Mouse (Mus musculus) gastrocnemius, adult 8-10 months (tissue): ENCODE measurements at regions not wholly inside any gene's neighbourhood (a gene's known extent, or its start where the extent isn't known, plus 50 kb on each side); places are given as distances from the start of the nearest gene placed in this dataset.
"Not testable (repeated sequence)": the region's sequence is repeated elsewhere in the genome, so short reads cannot be mapped to it uniquely, and the experiment has no call there.

Source experiments
- DNase-seq, 2 experiments: peaks; one replicate each; pipeline ENCODE4 v3.0.0; 2022; ENCODE audit warnings: low spot score in 2 of 2

DNA sequence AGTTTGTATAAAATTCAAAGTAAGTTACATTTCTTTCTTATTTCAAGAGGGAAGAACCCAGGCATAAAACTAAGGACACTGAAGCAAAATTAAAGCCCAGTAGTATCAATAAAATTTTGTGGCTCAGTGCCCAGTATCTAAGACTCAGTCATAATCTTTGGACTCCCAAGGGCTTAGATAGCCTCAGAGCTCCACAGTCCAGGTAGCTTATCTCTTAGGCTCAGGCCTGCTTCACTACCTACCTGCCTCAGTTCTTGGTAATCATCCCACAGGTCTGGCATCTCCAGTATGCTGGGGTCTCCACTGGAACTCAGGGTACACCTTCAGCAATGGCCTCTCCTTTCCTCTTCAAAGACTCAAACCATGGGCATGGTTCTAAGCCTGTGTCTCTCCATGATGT lies 530.3 kb downstream of the Dad1 start:
- DNase-seq, result not testable (repeated sequence)

DNA sequence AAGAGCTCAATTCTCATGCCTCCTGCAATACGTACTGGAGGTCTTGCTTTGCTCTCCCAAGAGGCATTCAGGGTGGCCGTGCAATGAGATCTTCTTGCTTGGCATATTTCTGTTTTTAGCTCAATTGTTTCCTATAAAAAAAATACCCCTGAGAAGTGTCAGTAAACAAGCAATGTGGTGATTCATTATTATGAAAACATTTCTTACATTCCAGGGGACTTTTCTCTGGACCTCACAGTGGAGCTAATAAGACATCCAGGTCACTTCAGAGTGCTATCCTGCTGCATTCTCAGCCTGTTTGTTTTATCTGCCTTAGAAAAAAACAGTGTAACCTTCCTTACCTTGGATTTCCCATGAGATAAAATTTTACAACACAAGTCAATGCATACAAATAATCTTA lies 532.0 kb downstream of the Dad1 start:
- not testable (repeated sequence) for DNase-seq

DNA sequence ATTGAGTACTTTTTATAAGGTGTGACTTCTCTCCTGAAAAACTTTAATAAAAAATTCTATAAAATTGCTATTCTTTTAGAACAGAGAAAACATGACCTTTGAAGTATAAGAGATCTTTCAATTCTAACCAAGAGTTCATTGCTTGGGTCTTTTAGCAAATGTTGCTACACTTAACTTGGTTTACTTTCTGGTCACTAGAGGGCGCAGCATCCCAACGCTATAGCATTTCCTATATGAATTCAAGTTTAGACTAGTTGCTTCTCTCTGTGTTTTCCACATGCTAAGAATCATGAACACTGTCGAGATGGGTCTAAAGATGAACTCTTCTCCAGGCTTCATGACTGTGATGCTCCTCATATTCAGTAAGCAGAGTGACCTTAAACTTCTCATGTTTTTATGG lies 544.3 kb downstream of the Dad1 start:
- DNase-seq, result not testable (repeated sequence)

DNA sequence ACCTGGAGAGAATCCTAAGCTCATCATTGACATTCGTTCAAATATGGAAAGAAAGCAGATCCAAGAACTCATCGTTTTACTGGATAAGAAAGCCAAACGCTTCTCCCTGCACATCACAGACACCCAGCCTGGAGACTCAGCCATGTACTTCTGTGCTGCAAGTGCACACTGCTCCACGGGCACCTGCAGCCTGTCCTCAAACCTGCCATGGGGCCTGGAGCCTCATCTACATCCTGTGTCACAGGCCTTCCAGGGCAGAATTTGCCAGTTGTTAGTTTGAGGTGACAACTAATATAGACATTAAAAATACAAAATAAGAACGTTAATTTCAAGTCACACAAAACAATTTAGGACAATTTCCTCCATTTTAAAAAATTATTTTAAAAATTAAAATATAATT lies 549.6 kb downstream of the Dad1 start:
- DNase-seq, result not testable (repeated sequence)

DNA sequence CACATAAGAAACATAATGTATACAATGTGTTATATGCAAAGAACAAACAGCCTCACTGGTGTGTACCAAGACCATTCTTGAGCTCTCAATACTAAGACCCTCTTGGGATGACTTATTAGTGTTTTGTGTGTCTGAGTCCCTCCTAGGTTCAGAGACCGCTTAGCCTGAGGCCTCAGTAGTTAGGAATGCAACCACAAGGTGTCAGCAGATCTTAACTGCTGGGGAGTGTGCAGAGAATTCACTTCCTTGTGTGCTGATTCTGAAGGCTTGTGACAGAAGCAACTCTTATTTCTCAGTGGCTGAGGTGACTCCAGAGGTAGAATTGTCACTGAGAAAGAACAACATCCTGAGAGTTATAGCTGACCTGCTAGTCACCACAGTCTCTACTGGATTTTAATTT lies 550.3 kb downstream of the Dad1 start:
- not testable (repeated sequence) for DNase-seq

DNA sequence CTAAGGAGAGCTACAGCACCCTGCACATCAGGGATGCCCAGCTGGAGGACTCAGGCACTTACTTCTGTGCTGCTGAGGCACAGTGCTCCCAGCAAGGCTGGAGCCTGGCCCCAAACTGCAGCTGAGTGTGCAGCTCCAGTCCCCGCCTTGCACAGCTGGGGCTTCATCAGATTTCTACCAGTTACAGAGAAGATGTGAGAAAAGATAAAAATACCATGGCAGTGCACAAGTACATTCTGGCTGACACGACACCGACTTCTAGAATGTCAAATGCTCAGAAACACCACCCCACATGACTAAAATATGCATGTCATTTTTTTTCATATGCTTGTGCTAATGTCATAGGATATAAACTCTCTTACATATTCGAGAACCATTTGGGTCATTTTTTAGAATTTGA lies 569.8 kb downstream of the Dad1 start:
- DNase-seq, result not testable (repeated sequence)

DNA sequence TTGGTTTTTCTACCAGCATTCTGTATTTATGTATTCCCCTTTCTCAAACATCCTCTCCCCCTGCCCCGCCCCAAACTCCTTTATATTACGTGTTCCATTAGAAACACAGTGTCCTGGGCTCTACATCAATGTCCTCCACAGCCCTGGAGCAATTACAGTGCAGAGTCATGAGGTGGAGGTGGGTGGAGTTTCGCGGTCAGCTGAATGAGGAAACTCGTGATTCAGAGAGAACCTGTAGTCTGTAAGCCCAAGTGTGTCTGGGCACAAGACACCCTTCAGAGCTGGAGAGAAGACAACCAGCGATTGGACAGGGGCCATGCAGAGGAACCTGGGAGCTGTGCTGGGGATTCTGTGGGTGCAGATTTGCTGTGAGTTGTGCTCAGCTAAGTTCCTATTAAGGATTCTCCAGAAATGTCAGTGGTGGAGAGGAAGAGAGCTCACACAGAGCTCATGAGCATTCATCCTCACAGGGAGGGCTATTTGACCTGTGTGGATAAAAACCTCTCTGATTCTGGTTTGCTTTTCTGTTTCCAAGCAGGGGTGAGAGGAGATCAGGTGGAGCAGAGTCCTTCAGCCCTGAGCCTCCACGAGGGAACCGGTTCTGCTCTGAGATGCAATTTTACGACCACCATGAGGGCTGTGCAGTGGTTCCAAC lies 570.4 kb downstream of the Dad1 start:
- DNase-seq, result not testable (repeated sequence)

DNA sequence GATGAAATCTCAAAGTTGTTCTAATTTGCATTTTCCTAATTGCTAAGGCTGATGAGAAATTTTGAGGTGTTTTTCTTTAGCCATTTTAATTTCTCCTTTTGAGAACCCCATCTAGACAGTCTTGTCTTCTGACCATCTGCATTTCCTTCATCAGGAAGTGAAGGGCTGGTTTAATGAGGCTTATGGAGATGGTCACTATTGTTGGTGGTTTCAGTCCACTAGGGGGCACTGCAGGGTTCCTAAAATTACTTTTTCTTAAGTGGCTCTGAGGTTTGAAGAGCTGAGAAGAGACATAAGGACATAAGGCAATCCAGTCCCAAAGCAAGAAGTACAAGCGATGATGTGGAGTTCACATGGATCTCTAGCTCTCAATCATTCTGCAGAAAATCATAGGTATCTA lies 571.2 kb downstream of the Dad1 start:
- DNase-seq, result not testable (repeated sequence)

DNA sequence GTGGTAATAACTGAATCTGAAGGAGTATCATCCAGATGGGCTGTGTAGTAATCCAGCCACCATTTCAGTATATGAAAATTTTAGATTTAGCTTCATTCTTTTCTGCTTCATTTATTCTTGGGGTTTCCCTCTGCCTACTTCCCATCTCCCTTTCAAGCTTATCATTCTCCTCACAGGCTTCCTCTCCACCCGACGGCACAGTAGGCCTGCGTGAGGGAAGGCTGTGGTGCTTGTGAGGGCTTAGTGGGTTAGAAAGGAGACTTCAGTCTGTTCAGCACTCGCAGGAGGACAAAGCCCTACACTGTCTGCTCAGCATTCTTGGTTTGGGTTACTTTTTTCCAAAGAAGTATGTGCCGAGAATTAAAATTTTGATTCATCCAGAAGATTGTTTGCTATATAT lies 572.6 kb downstream of the Dad1 start:
- DNase-seq, result not testable (repeated sequence)

DNA sequence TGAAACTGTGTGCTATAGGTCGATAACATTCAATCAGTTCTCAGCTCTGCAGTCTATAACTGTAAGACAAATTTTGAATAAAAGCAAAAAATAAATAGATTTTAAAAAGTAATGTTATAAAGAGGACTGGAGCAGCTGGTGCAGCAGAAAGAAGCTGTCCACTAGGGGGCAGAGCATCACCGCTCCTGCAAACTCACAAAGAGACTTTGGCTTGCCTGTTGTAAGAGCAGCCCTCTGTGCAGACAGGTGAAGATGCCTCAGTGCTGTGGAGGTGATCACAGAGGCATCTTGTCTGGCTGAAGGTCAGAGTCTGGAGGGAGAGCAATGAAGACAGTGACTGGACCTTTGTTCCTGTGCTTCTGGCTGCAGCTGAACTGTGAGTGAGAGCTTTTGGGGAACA lies 588.2 kb downstream of the Dad1 start:
- not testable (repeated sequence) for DNase-seq

DNA sequence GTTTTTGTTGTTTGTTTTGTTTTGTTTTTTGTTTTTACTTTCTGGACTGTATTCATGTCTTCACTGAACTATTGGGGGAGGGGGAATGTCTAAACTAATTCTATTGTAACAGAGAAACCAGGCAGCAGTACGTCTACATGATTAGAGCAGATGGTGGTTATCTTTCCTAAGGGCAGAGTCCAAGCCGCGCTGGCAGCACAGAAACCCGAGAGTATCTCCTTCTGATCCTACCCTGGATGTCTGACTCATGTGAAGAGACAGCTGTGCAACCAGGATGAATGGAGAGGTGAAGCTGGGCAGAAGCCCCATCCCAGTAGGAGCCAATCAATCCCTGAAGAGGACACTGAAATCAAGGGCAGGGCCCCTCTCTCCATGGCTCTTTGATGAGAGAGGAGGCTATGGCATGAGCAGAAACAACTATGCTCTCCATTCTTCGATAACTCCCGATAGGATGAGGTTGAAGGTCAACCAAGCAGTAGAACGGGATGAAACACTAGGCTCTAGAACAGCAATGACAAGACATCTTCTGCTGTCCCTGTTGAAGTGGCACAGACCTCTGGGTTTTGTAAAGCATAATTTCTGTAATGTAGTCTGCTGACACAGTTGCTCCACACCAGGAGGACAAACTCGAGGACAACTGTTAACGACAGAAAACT lies 591.1 kb downstream of the Dad1 start:
- not testable (repeated sequence) for DNase-seq

DNA sequence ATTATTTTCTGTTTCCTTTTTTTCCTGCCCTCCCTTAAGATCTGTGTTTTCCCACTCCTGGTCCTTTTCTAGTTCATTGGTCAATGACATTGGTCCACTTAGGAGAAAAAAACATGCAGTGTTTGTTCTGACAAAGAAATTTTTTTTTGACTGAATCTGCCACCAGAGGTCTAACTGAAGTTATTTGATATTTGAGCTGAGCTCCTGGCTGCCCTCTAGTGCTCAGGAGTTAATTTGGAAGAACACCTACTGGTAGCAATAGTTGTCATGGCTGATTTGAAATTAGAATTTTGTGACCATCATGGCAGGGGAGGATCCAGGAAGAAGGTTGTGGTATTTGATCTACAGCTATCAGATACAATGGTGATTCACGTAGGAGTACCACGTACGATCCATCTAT lies 599.2 kb downstream of the Dad1 start:
- not testable (repeated sequence) for DNase-seq

DNA sequence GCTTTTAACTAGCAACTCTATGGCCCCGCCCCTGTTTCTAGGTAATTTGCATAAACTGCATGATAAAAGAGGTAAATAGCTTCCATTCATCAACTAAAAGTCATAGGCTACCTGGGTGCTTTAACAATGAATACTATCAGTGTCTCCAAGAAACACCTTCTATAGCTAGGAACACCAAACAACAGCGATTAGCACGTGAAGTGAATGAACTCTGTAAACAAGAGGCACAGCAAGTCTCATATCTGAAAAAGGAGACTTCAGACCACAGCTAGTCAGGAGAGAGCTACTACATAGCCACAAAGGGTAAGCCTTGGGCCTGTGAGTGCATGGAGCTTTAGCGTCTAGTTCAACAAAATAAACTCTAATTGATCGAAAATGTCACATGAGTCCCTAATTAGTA lies 602.8 kb downstream of the Dad1 start:
- not testable (repeated sequence) for DNase-seq

DNA sequence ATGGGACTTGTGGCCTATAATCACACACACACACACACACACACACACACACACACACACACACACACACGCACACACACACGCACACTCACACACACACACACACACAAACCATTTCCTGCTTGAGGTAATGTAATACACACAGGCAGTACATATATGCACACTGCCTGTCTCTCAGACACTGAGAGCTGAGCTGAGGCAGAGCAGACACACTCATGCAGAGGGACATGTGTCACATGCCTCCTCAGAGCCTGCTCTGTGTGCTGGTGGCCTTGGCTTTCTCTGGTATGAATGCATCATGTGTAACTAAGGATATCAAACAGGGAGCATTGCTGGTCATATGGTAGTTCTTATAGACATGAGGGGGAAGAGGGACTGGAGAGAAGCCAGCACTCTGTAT lies 604.7 kb downstream of the Dad1 start:
- DNase-seq, result not testable (repeated sequence)

DNA sequence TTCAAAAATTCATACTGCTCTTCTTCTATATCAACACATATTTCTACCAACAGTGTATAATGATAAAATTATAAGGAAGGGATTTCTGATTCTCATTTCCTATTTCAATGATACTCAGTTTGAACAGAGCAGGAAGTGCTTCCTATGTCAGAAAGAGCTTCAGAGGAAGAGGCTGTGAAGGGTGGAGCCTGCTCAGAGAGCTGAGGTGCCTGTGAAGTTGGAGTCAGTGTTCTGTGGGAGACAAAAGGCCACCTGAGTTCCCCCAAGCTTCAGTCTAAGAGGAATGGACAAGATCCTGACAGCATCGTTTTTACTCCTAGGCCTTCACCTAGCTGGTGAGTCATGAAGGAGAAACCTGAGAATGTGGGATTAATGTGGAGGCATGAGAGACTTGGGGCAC lies 613.5 kb downstream of the Dad1 start:
- not testable (repeated sequence) for DNase-seq

DNA sequence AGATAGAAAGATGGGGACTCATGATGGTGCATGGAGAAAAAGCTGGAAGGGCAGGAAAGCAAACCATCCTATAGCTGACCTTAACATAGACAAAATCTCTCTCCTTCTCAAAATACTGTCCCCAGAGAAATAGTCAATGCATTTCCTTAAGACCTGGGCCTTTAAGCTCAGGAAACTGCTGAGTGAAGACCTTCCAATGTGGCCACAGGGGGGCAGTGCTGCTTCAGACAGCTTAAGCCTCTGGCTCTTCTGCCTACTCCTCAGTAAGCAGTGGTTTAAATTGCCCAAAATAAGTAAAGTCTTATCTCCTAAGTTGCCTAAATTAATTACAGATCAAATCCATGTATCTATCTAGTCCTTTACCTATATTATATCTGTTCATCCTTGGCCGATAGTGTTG lies 616.2 kb downstream of the Dad1 start:
- DNase-seq, result not testable (repeated sequence)

DNA sequence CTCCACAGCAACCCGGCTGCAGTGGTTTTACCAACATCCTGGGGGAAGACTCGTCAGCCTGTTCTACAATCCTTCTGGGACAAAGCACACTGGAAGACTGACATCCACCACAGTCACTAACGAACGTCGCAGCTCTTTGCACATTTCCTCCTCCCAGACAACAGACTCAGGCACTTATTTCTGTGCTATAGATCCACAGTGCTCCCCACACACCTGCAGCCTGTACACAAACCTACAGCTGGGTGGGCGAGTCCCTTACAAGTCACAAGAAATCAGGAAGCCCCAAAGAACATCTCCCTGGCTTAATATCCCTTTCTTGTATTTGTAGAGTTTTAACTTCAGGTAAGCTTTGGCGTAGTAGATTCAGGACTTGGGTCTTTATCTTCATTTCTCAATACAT lies 618.7 kb downstream of the Dad1 start:
- DNase-seq, result not testable (repeated sequence)

DNA sequence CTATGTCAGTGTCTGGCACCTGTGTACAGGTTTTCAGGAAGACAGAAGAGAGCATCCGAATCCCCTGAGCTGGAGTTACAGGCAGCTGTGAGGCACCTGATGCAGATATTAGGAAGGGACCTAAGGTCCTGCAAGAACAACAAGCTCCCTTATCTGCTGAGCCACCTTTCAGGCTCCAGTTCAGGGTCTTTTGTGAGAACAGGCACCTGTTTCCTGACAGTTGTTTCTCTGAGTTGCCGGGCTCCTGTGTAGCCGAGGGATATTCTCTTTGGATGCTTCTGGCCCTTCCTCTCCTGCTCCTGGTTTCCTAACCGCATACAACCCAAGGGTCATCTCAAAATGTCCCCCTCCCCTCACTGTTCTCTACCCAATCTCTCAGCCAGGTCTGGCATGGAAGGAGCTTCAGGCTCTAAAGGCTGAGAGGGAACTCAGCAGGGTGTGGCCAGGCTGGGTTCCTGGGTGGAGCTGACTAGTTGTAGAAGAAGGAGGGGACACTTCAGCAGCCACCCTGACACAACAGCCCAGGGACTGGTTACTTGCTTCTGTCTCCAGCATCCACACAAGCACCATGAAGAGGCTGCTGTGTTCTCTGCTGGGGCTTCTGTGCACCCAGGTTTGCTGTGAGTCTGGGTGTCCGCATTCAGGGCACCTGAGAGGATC lies 619.5 kb downstream of the Dad1 start:
- DNase-seq, result not testable (repeated sequence)

DNA sequence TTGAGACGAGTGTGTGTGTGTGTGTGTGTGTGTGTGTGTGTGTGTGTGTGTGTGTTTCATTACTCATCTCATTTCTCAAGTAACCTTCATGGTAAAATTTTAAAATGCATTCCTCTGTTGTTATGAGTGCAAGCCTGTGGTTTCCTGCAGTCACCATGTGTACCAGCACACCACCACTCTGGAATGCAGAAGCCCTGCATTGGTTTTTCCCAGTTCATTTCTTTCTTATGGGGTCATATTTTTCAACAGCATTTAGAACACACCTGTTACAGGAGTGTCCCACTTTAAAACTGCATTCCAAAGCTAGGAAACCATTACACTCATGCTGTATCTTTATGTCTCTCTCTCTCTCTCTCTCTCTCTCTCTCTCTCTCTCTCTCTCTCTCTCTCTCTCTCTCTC lies 620.2 kb downstream of the Dad1 start:
- DNase-seq, result not testable (repeated sequence)

DNA sequence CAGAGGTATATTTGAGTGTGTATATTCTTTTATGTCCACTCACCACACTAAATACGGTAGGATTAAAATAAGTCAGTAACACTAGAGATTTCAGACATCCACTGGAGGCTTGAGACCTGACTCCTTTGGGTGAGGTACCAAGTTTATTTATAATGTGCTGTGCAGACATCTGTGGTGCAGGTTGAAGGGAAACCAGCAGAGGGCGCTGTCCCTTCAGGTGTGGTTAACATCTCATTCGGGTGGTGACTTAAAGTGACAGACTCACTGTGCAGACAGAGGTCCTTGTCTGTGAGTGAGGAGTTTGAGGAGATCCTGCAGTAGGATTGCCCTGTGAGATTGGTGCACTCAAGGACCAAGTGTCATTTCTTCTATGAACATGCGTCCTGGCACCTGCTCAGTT lies 632.5 kb downstream of the Dad1 start:
- not testable (repeated sequence) for DNase-seq

DNA sequence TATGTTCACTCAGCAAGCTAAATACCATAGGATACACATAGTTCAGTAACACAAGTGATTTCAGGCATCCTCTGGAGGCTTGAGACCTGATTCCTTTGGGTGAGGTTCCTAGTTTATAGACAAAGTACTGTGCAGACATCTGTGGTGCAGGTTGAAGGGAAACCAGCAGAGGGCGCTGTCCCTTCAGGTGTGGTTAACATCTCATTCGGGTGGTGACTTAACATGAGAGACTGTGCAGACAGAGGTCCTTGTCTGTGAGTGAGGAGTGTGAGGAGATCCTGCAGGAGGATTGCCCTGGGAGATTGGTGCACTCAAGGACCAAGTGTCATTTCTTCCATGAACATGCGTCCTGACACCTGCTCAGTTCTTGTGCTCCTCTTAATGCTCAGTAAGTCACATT lies 637.8 kb downstream of the Dad1 start:
- DNase-seq, result not testable (repeated sequence)

DNA sequence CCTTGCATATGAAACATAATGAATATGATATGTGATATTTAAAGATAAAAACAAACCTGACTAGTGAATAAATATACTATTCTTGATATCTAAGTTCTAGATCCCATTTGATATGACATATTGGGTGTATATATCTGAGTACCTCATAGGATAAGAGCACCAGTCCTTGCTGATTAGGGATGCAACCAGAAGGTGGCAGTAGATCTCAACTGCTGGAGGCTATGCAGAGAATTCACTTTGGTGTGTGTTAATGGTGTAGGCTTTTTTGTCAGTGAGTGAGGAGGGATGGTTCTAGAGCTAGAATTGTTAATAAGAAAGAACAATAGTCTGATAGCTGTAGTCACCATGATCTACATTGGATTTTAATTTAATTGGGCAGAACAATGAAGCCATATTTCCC lies 639.6 kb downstream of the Dad1 start:
- no peak for DNase-seq

DNA sequence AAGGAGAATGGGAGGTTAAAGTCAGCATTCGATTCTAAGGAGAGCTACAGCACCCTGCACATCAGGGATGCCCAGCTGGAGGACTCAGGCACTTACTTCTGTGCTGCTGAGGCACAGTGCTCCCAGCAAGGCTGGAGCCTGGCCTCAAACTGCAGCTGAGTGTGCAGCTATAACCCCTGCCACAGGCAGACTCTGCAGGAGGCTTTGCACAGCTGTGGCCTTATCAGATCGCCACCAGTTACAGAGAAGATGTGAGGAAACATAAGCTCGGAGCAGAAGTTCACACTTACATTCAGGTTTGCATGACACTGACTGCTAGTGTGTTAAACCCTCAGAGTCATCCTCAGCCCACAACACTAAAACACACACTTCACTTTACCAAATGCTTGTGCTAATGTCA lies 654.6 kb downstream of the Dad1 start:
- not testable (repeated sequence) for DNase-seq
